Mouse (Mus musculus): ENCODE measurements around the gene Sephs2.

Sephs2 gene

DNA sequence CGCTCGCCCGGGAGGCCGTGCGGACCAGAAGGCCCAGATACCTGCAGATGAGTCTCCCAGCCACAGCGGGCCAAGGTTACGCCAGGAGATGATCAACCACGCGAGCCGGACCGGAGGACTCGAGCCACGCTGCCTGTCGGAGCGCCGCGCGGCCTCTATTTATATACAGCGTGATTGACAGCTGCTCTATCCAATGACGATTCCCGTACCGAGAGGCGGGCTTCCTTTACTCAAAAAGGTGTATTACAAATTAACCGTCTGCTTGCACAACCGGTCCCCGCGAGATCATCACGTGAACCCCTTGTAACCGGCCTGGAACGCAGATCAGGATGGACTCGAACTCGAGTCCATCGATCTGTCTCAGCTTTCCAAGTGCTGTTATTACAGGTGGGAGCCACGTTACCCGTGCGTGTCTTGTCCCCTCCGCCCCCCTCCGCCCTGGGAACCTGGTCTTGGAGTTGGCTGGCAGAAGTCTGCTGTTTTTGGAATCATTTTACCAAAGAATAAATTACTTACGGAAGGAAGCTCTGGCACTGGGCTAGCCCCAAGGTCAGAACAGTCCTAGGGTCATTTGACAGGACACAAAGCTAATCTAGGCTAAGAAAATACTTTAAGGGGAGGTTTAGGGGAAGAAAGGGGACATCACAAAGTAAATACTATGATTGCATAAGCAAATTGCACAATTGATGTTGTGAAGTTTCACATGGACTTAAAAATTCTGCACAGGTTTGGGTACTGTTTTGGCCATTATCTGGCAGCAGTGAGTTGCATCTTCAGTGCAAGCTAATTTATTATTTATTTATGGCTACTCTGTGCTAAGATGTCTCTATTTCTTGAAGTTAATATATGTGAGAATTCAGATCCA is at the start of gene Sephs2:
Gene Sephs2, minus strand, starts transcription at position 131 of the 865 bp plus-strand sequence.
- DNase-seq (ENCODE audit: extremely low spot score, low spot score): peak; percentile 93

DNA sequence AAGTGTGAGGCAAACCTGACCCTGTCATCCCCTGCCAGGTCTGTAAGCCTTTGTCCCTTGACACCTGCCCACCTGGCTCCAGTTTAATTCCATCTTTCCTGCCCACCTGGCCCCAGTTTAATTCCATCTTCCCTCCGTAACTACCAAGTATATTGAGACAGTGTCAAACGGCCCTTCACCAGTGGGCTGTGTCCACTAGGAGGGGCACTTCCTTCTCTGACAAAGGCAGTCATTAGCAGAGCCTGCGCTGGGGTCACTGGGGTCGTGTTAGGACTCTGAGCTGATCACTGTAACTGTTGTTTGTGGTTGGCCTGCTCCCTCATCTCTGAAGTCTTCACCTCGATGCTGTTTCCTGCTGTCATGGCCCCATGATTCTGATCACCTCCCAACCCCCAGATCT is 48.2 kb upstream of the Sephs2 start:
- peak; percentile 22 for DNase-seq (ENCODE audit: extremely low spot score, low spot score)

DNA sequence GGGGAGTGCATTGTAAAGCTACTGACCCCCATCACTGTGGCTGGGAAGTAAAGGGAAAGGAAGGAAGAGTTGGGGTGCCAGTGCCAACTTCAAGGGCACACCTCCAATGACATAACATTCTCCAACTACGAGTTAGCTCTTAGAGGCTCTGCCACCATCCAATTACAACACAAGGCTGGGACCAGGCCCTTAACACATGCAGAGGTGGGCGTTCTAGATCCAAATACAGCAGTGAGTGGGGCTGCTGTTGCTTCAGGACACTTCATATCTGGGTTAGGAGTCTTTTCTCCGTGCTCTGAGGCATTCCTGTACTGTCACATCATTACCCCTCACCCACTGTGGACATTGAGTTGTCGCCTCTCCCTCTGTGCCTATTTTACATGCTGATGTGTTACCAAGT is 47.3 kb upstream of the Sephs2 start:
- no peak for DNase-seq (ENCODE audit: extremely low spot score, low spot score)

DNA sequence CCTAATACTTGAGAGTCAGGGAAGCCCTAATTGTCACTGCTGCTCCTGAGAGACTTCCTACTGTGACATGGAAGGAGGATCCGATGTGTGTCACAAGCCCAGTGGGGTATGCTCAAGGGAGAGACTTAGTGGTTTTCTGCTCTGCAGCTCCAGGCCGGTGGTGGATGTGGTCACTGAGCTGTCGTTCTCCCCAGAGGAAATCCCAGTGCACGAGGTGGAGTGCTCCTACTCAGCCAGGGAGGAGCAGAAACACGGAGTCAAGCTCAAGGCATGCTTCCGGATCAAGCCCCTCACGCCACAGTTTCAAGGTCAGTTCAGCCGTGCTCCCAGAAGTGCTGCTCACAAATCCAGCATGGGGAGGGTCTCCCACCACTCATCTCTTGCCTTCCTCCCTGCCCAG is 40.1 kb upstream of the Sephs2 start:
- no peak for DNase-seq (ENCODE audit: extremely low spot score, low spot score)

DNA sequence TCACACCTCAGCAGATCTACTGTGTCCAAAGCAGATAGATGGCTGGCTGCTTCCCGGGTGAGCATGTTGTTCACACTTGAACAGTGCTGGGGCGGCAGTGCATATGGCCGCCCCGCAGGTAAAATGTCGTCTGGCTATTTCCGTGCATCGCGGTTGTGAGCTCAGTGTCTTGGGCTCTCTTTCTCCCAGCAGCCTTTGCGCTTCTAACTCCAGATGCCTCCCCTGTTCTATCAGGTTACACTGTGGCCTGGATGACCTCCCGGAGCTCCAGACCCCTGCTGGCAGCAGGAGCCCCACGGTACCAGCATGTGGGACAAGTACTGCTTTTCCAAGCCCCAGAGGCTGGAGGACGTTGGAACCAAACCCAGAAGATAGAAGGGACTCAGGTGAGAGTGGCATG is 36.1 kb upstream of the Sephs2 start:
- no peak for DNase-seq (ENCODE audit: extremely low spot score, low spot score)

DNA sequence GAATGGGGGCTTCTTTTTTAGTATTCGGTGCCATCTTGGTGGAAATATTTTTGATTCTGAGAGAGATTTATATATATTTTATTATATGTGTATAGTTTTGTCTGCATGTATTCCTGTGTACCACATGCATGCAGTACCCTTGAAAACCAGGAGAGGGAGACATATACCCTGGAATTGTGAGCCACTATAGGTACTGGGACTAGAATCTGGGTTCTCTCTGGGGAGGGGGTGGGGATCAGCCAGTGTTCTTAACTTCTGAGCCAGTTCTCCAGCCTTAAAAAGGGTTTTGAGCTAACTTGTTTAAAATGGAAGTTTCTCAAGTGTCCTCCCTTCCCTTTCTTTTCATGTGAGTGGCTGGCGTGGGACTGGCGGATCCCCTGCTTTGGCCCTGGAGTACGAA is 35.0 kb upstream of the Sephs2 start:
- DNase-seq (ENCODE audit: extremely low spot score, low spot score): peak; percentile 60

DNA sequence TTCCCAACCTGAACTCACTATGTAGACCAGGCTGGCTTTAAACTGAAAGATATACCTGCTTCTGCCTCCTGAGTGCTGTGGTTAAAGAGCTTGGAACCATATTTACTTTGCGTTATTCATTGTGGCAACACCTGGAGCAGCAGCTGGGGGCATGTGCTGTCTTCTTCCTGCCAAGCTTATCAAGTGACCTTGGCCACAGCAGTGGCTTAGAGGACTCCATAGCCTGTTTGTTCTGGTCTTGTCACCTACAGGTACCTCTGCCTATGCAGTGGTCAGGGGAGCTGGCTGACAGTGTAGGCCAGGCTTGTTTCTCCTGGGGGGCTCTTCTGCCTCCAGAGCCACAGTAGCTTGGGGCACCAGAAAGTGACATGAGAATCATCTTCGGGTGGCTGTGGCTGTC is 34.6 kb upstream of the Sephs2 start:
- no peak for DNase-seq (ENCODE audit: extremely low spot score, low spot score)

DNA sequence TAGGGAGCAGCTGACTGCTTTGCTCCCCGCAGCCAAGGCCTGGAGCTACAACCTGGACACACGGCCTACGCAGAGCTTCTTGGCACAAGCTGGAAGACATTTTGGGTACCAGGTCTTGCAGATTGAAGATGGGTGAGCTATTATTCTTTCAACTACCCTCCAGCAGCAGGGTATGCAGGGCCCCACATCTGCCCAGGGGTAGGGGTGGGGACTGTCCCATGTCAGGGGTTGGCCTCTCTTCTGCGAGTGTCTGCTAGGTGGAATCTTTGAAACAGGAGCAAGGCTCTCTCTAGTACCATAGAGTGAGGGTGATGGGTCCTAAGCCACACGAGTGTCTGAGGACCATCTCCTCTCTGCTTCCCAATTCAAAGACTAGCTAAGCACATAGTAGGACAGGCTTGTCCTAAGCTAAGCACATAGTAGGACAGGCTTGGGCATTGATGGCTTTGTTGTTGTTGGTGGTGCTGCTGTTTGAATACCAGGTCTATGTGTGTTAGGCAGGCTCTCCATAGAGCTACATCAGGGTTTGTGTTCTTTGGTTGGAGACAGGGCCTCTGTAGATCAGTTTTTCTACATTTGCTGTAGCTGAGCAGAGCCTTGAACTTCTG is 23.8 kb upstream of the Sephs2 start:
- no peak for DNase-seq (ENCODE audit: extremely low spot score, low spot score)

DNA sequence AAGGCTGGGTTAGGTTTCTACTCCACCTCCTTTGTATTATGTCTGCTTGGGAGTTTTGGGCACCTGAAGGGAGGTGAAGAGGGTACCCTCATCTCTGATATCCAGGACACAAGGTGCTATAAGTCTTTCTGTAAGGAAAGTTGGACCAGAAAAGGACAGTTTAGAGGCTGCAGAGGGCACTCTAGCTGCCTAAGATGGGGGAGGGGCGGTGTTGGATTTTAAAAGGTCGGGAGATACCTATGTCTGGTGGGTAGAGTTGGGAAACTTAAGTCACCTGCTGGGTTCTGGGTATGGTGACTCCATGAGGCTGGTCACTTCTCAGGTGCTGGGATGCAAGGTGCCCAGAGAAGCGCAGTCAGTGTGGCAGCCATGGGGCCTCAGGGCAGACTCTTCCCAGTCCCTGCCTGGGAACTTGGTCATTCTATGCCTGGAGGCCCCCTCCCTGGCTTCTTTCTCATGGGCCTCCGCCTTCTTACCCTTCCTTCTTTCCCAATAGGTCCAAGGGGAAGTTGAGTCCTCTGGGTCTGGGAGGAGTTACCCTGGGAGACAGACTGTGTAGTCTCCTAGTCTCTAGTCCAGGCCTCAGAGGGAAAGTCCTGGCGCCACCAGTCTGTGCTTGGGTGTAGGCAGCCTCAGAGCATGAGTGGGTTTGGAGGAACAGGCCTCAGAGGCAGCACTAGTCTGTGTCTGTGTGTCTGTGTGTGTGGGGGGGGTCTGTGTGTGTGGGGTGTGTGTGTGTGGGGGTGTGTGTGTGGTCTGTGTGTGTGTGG is 23.1 kb upstream of the Sephs2 start:
- no peak for DNase-seq (ENCODE audit: extremely low spot score, low spot score)

DNA sequence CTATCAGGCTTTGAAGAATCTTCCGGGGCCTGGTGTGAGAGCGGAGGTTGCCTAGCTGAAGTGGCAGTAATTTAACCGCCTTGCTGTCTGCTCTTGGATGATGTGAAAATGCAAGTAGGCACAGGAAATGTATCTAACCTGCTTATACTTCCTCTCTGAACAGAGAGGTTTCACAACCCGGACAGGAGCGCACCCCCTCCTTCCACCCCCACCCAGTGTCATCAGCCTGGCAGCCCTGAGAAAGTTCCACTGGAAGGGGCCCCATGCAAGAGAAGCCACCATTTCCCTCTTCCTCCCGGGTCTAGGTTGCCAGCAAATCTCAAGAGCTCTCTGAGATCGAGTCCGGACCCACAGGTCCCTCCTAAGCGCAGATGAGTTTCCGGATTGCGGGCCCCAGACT is 22.2 kb upstream of the Sephs2 start, which contains the start of gene Itgal:
Gene Itgal, plus strand, starts transcription at position 163 of the 400 bp plus-strand sequence.
- no peak for DNase-seq (ENCODE audit: extremely low spot score, low spot score)

DNA sequence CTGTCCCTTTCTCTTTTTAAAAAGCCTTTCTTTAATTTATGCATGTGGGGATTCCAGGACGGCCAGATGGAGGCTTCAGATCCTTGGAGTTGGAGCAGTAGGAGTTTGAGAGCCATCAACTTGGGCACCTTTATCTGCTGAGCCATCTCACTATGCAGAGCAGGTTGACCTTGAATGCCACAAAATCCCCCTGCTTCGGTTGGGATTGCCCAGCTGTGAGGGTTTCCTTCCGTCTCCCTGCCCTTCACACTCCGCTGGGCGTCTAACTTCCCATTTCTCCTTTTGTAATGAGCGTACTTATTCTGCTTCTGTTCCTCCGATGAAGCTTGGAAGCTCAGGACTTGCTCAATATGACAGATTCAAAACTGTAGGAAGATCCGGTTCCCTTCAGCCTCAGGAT is 16.3 kb upstream of the Sephs2 start:
- DNase-seq (ENCODE audit: extremely low spot score, low spot score): no peak

DNA sequence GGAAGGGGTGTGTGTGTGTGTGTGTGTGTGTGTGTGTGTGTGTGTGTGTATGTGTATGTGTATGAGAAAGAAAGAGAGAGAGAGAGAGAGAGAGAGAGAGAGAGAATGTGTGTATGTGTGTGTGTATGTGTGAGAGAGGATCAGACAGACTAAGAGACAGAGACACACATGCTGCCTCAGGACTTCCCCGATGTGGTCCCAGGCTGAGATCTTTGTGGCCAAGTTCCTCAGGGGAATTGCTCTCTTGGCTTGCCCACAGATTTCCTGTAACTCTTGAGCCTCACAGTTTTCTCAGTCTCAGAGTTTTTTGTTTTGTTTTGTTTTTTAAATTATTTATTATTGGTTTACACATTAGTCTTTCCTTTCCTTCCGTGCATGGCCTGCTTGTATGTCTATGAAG is 15.5 kb upstream of the Sephs2 start:
- no peak for DNase-seq (ENCODE audit: extremely low spot score, low spot score)

DNA sequence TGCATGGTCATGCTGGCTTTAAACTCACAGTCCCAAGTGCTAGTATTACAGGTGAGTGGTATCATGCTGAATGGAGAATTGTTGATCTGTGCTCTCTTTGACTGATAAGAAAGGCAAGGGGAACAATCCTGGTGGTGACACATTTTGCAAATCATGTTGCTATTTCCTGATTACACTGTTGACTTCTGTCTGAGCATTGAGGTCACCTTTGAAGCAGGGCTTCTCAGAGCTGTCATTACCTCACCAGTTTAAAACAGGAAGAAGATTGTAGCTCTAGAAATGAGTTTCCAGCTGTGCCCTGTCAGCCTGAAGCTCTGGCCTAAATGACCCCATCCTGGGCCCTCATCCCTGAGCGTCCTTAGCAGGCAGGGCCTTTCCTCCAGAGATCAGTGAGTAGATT is 14.1 kb upstream of the Sephs2 start:
- DNase-seq (ENCODE audit: extremely low spot score, low spot score): no peak

DNA sequence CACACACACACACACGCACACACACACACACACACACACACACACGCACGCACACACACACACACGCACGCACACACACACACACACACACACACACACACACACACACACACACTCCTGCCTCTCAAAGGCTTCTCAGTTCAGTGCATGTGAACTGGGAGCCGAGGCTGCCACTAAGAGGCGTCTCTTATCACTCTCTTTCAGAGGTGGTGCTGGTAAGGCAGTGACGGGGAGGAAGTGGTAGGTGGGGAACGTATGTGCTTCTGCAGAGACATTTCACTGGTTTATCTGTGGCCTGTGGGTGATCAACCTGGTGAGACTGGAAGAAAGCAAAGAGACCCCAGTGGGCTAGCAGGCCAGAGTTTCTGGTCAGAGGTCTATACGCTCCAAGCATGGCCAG is 11.3 kb upstream of the Sephs2 start:
- no peak for DNase-seq (ENCODE audit: extremely low spot score, low spot score)

DNA sequence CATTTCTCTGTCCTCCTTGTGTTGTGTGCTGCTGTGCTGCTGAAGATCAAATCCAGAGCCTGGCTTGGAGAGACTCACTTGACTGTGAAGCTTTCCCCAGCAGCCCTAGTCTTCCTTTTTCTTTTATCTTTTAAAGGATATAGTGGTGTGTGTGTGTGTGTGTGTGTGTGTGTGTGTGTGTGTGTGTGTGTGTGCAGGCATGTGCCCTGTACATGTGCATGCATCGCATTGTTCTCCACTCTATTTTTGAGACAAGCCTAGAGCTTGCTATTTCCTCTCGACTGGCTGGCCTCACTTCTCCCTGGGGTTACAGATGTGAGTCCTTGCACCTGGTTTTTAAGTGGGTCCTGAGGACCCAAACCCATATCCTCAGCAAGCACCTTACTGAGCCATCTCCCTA is 8.3 kb upstream of the Sephs2 start:
- DNase-seq (ENCODE audit: extremely low spot score, low spot score): no peak

DNA sequence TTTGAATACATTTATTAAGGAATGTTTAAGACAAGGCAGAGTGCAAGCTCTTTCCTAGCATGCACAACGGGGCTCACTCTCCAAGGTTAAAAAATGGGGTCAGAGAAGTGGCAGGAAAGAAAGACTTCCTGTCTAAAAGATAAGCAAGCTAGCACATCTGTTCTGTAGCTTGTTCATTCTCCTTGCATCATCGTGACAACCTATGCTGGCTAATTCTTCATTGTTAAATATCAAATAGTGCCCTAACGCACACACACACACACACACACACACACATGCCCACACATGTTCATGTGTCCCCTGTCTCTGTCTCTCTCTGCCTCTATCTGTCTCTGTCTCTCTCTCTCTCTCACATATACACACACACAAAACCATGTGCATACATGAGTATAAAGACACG is 7.3 kb upstream of the Sephs2 start:
- no peak for DNase-seq (ENCODE audit: extremely low spot score, low spot score)

DNA sequence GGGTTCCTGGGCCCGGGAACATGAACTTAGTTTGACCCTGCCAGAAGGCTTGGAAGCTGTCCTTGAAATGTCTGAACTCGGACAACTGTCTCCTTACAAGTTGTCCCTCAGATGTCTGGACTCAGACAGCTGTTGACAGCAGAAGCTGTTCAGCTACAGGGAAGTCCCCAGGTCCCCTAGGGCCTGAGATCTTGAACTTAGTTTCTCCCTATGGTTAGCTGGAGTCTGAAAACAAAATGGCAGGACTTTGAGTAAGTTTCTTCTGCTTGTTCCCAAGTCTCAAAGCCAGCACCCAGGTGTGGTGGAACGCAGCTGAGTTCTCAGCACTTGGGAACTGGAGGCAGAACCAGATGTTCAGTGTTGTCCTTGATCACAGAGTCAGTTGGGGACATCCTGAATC is 6.2 kb upstream of the Sephs2 start:
- DNase-seq (ENCODE audit: extremely low spot score, low spot score): no peak

DNA sequence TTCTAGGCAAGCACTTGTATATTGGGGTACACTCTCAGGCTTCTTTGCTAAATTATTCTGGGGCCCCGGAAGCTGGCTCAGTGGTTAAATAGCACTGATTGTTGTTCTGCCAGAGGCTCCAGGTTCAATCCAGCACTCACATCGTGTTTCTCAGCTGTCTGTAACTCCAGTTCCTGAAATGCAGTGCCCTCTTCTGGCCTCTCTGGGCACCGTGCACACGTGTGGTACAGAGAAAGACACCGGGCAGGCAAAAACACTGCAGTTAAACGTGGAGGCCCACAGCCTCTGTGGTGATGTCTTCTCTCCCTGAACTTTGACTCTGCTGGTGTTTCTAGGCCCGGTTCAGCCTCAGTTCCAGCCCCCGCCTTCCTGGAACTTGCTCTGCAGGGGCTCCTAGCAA is 4.5 kb upstream of the Sephs2 start:
- DNase-seq (ENCODE audit: extremely low spot score, low spot score): peak; percentile 23

DNA sequence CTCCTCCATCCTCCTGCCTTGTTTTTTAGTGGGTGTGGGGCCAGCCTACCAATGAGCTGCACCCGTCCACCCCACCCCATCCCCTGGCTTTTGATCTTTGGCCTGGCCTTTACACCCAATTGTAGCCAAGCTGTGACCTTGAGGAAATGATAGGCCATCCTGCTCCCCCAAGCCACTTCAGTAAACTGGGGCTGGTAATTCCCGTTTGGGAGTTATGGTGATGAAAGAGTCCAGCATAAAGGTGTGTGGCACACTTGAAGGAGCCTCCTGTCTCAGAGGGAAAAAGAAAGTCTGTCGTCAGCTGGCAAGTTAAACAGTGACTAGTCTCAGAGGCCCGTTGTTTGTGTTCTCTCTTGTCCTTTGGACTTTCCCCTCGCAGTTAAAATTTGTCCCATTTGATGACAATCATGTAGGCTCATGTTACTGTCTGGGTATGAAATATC is 2.7 kb upstream of the Sephs2 start:
- DNase-seq (ENCODE audit: extremely low spot score, low spot score): no peak

DNA sequence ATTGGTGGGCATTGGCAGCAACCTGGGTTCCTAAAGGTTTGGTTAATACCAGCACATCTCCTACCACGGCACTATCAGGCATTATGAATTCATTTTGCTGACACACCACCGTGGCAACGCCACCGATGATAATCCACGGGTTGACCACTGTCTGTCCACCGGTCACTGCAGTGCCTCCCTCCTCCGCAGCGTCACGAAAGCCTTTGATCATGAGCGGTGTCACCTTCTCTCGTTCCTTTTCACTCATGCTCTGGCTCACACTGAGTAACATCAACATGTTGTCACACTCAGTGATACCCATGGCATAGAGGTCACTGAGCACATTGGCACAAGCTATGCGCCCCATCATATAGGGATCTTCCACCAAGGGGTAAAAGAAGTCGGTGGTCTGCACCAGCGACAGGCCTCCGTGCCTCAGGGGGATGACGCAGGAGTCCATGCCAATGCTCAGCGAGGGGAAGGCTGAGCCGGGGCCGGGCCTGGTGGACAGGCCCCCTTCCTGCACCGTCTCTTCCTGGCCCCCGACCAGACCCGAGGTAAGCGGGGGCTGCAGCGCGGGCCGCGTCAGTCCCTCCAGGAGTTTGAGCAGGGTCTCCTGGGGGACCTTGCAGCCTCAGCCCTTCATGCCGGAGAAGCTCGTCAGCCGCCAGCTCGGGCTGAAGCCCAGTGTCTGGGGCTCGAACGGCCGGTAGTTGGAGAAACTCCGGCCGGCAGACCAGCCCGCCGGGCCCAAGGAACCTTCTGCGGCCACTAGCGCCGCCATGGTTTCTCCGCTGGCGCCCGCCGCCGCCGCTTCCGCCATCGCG is 534 bp downstream of the Sephs2 start:
- DNase-seq (ENCODE audit: extremely low spot score, low spot score): no peak

DNA sequence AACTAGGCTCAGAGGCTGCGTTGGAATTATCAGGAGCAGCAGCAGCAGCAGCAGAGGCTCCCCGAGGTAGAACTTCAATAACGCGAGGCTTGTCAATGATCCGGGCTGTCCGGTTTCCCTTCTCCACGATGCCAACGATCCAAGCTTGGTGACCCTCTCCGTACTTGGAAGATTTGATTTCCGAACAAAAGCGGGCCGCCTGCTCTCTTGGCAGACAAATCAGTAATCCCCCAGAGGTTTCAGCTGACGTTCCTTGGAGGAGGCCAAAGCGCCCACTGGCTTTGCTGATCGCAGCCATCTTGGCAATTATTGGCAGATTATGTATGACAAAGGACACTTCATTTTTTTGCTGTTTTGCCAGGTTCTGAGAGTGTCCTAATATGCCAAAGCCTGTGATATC is 1.3 kb downstream of the Sephs2 start:
- DNase-seq (ENCODE audit: extremely low spot score, low spot score): no peak

Measured in neural tube, embryonic 10.5 days (tissue).